Comparison of ENCODE assay signal across 8 mouse cellular contexts in the genomic region with DNA sequence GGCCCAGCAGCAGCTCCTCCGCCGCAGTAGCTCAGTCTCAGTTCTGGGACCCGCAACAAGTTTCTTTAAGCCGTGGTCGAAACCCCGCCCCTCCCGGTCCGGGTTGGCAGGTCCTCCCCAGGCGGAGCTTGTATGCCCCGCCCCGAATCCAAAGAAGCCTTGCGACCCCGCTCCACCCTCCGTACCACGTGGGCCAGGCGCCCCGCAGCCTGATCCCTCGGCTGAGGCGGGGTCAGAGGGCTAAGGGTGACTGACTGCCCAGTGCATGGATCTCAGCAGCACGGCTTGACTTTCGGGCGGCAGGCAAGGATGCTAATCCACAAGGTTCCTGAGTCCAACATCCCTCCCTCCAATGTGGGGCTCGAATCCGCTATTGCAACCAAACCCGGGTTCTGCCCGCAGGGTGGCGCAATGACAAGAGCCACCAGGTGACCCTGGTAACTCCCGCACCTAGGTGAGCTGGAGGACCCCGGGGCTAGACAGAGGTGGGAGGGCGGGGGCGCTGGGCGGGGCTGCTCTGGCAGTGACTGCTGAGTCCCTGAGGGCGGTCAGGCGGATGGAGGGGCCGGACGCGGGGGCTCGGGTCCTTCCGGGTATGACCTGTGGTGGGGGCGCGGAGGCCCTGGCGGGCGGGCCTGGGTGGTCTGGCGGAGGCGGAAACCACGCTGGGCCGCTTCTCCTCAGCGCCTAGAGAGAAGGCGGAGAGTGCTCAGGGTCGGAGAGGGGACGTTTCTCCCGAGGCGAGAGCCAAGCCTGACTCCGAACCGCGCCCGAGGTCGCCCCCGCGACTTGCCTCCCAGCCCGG. TPM values are rescaled to one million over a fixed set of nuclear protein-coding genes. Genes with fewer than 3 reads are reported as not detected.
DNase-seq lines count a peak whose midpoint lies in the region; ATAC-seq lines count a peak whose summit lies in the region.

Sox8 (minus strand) TSS at position 39 of the 805 bp plus-strand sequence.

- peak within 1 kb of the TSS; percentile 87 for H3K4me3 ChIP-seq in megakaryocyte, embryonic 14.5 days (replicated peaks)

- peak; percentile 72 for DNase-seq in T-cell, adult 2 months (ENCODE audit: low spot score)
- DNase-seq in gastrocnemius, postnatal 14 days: peak; percentile 91
- peak; percentile 82 to 94 for DNase-seq in left cerebral cortex, adult 9 months (ENCODE audit: low spot score in 2 of 2)
- DNase-seq in right cerebral cortex, postnatal 10 days (ENCODE audit: low spot score in 2 of 2): peak; percentile 94 to 95
- peak; percentile 71 for DNase-seq in urinary bladder, postnatal 25 days (ENCODE audit: low spot score)

- H3K27me3 ChIP-seq in megakaryocyte, embryonic 14.5 days (replicated peaks): peaks cover 97% of the 10 kb centered on the region

- intact Hi-C loops in gastrocnemius, postnatal 14 days (cut with DNase I; ENCODE audit: low total_unique reads): no loop called here

- H3K9me3 ChIP-seq in megakaryocyte, embryonic 14.5 days: no peaks in the 10 kb centered on the region

- ATAC-seq in common myeloid progenitor, adult 5-6 weeks (replicated peaks; ENCODE audit: low read depth, poor library complexity, severe bottlenecking): peak; percentile 66
- peak; percentile 68 for ATAC-seq in inflammation-experienced regulatory T-cells, adult 6 months

- H3K36me3 ChIP-seq in megakaryocyte, embryonic 14.5 days (replicated peaks; ENCODE audit: low read length): no peaks in the 10 kb centered on the region

- H3K4me1 ChIP-seq in megakaryocyte, embryonic 14.5 days: peaks cover 22% of the 10 kb centered on the region

RNA-seq across cellular contexts. Expression of gene Sox8, which starts in this region (rescaled TPM):
- 0.23 TPM in 1 of 2 replicates, not detected in the other for total RNA-seq in common myeloid progenitor, adult 5-6 weeks (2017)
- total RNA-seq in gastrocnemius, postnatal 14 days (2021): 1 to 10 TPM; 7.2 to 8.8 TPM
- not detected for polyA plus RNA-seq in inflammation-experienced regulatory T-cells, adult 6 months (2017; shearing (Covaris generic))
- polyA plus RNA-seq in megakaryocyte, embryonic 14.5 days (2012; ENCODE audit: insufficient read depth, low replicate concordance): 3.8 TPM in 1 of 2 replicates, not detected in the other

Comparison
In these comparisons a context has a peak if more than half of its experiments do, and no peak if none do; other contexts are left out.
1. Peak in every context shown above with its lines: DNase-seq, ATAC-seq and H3K4me3 ChIP-seq.
2. Peak in ATAC-seq in common myeloid progenitor, adult 5-6 weeks; RNA of the gene not detected or under 1 TPM.
3. Peak in ATAC-seq in inflammation-experienced regulatory T-cells, adult 6 months; RNA of the gene not detected or under 1 TPM.